Mouse (Mus musculus) kidney, embryonic 14.5 days (tissue): ENCODE measurements around the gene Ptbp1. TPM values are rescaled to one million over a fixed set of nuclear protein-coding genes. Genes with fewer than 3 reads are reported as not detected.

Experiments
- ATAC-seq: fragments of 200-750 bp; cut with Nextera tagmentation; 2 replicates; pipeline ENCODE4 v1.8.0; 2017; ENCODE audit warnings: moderate number of reproducible peaks, mild to moderate bottlenecking, moderate TSS enrichment, moderate library complexity; ENCODE audit not compliant: low FRiP score, low TSS enrichment
- H3K27ac ChIP-seq: fragments of 300-500 bp; sonication (generic); 2 replicates; pipeline ENCODE4 v1.5.1; 2014; ENCODE audit warnings: low read depth, mild to moderate bottlenecking, low read length, moderate library complexity, mixed read lengths
- H3K27me3 ChIP-seq: fragments of 300-500 bp; sonication (generic); 2 replicates; pipeline ENCODE4 v1.6.1; 2014; ENCODE audit warnings: mild to moderate bottlenecking, low read length; ENCODE audit not compliant: control insufficient read depth, insufficient read depth
- H3K36me3 ChIP-seq: fragments of 300-500 bp; sonication (generic); 2 replicates; pipeline ENCODE4 v1.6.1; 2014; ENCODE audit warnings: low read length, mixed read lengths; ENCODE audit not compliant: control insufficient read depth, insufficient read depth
- H3K4me1 ChIP-seq: fragments of 300-500 bp; sonication (generic); 2 replicates; pipeline ENCODE4 v1.6.1; 2014; ENCODE audit warnings: low read length, mixed read lengths; ENCODE audit not compliant: control insufficient read depth, insufficient read depth
- H3K4me2 ChIP-seq: fragments of 300-500 bp; sonication (generic); replicated peaks from 2 replicates; pipeline ENCODE4 v1.6.1; 2014; ENCODE audit warnings: low read depth, mild to moderate bottlenecking, low read length
- H3K4me3 ChIP-seq: fragments of 300-500 bp; sonication (generic); 2 replicates; pipeline ENCODE4 v1.5.1; 2014; ENCODE audit warnings: mild to moderate bottlenecking, low read length
- H3K9ac ChIP-seq: fragments of 300-500 bp; sonication (generic); 2 replicates; pipeline ENCODE4 v1.6.1; 2014; ENCODE audit warnings: low read depth, mild to moderate bottlenecking, low read length, moderate library complexity
- H3K9me3 ChIP-seq: fragments of 300-500 bp; sonication (generic); 2 replicates; pipeline ENCODE4 v1.6.1; 2016; ENCODE audit warnings: low read length; ENCODE audit not compliant: control insufficient read depth
- WGBS: fragments of 180-500 bp; shearing (Covaris S2); extraction: QIAGEN DNeasy Blood & Tissue Kit; methylation state at CpG from one replicate; pipeline ENCODE4 v1.1.7; 2014; 5-methylcytosine and 5-hydroxymethylcytosine counted together
- polyA plus RNA-seq: library from polyadenylated mRNA; unstranded; fragments of >200 nt; fragmentation: Nextera tagmentation; extraction: Ambion mirVana; gene quantifications from 2 replicates; pipeline ENCODE4 v1.2.1, GENCODE M21; 2014

The Ptbp1 gene
- polyA plus RNA-seq, 1 experiment from 2014 or later, result 333 TPM

DNA sequence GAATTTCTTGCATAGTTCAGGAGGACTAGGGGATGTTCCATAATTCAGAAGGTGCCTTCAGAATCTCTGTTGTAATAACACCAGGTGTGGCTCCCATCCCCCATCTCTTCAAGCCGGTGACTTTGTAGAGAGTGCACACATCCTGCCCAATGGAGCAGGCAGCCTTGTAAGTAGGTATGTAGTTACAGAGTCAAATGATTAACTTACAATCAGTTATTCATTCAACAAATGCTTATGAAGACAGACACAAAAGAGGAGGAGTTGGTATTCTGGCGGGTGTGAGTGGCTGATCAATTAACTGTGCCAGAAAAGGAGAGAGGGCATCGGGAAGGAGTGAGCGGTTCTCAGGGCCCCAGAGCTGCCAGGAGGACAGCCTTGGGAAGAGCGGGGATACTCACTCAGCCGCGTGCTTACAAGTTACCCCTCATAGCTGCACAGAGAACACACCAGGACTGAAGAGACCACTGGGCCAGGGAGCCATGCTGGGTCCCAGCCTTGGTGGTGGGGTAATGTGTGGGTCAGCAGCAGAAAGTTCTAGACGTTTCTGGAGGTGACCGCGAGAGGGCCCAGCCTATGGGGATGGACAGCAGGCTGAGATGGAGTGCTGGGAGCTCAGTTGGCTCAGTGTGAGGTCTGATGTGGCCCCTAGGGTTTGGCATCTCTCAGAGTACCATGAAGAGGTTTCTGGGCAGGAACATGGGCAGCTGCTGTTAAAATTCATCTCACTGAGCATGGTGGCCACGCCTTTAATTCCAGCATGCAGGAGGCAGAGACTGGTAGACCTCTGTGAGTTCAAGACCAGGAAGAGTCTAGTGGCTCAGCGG lies 38.3 kb upstream of the Ptbp1 start:
- peak; percentile 34; the same call in 1 of the 2 replicates for ATAC-seq
- 82% methylated on average over 12 of the region's 12 CpGs for WGBS
- Histone ChIP-seq H3K9me3 (no peaks in the 10 kb centered on the region), H3K4me2 (peak overlapping the region; percentile 3; the same call in 1 of the 2 replicates), H3K9ac (no peak overlapping the region), H3K4me1 (peaks cover 18% of the 10 kb centered on the region), H3K4me3 (no peak overlapping the region), H3K36me3 (peaks cover 49% of the 10 kb centered on the region), H3K27ac (peak overlapping the region; percentile 75; the same call in 1 of the 2 replicates), H3K27me3 (no peaks in the 10 kb centered on the region)

DNA sequence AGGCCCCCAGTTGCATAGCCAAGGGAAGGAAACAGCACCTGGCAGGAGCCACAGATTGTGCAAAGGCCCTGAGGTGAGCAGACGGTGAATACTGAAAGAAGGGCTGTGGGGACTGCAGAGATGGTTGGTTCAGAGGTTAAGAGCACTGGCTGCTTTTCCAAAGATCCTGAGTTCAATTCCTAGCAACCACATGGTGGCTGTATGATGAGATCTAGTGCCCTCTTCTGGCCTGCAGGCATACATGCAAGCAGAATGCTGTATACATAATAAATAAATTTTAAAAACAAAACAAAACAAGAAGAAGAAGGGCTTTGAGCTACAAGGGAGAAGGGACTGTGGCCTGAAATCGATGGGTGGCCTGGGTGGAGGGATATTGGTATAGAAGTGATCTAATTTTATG lies 37.1 kb upstream of the Ptbp1 start:
- no peak overlapping the region for H3K27ac ChIP-seq
- H3K27me3 ChIP-seq, result no peaks in the 10 kb centered on the region
- no peaks in the 10 kb centered on the region for H3K9me3 ChIP-seq
- no peak for ATAC-seq
- no peak overlapping the region for H3K4me3 ChIP-seq
- H3K9ac ChIP-seq, result no peak overlapping the region
- WGBS, result 89% methylated on average over 2 of the region's 2 CpGs
- H3K36me3 ChIP-seq, result peaks cover 43% of the 10 kb centered on the region
- H3K4me2 ChIP-seq, result no peak overlapping the region
- H3K4me1 ChIP-seq, result peaks cover 24% of the 10 kb centered on the region

DNA sequence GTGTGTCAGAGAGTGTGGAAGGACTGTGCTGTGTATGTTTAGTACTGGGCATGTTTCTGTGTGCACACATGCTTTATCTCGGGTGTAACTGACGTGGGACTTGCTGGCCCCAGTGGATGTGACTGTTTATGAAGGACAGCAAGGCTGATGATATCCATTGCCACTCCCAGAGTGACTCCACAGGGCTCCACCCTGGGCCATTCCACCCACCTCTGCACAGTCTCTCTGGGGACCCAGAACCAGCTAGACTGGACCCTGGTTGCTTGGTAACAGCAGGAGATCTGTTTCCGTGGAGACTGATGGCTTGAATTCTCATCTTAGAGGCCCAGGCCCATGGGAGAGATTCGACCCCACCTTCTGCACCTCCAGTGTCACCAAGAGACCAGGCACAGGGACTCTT lies 36.0 kb upstream of the Ptbp1 start:
- Histone ChIP-seq H3K4me1 (peaks cover 31% of the 10 kb centered on the region), H3K27ac (no peak overlapping the region), H3K9me3 (no peaks in the 10 kb centered on the region), H3K4me2 (no peak overlapping the region), H3K36me3 (peaks cover 39% of the 10 kb centered on the region), H3K9ac (no peak overlapping the region), H3K4me3 (no peak overlapping the region), H3K27me3 (no peaks in the 10 kb centered on the region)
- ATAC-seq, result no peak
- 75% methylated on average over 4 of the region's 4 CpGs for WGBS

DNA sequence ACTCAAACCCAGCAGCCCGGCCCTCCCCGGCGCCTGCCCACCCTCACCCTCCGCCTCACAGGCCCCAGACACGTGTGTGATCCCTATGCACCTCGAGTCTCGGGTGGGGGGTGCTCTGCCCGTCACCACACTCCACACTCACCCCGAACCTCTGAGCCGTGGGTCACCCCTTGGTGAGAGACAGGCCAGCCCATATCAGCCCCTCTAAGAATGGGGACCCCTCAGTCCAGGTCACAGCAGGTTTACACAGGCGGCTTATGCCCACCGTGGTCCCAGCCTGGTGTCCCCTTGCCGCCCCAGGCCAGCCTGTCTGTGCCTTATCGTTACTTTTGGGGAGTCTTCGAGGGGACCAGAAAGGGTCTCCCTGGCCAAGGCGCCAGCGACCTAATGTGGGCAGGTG lies 34.6 kb upstream of the Ptbp1 start:
- Histone ChIP-seq H3K4me2 (no peak overlapping the region), H3K4me3 (no peak overlapping the region), H3K36me3 (peaks cover 39% of the 10 kb centered on the region), H3K9ac (no peak overlapping the region), H3K9me3 (no peaks in the 10 kb centered on the region), H3K4me1 (peaks cover 35% of the 10 kb centered on the region), H3K27me3 (no peaks in the 10 kb centered on the region), H3K27ac (no peak overlapping the region)
- ATAC-seq, result no peak
- 96% methylated on average over 17 of the region's 17 CpGs for WGBS

DNA sequence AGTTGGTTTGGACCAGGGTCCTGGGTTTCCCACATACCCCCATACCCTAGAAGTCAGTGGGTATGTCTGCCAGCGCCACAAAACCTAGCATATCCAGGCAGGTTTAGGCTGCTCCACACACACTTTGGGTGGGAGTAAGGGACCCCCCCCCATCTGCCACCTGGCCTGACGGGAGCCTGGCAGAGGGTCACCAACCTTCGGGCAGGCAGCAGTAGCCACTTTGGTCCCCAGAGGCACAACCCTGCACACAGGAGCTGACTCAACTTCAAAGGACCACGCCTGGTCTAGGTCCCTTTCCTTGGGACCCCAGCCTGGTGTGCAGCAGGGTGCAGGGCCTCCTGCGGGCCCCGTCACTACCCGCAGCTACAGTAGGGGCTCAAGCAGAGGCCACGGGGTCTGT lies 34.0 kb upstream of the Ptbp1 start:
- Histone ChIP-seq H3K4me1 (peaks cover 31% of the 10 kb centered on the region), H3K4me3 (no peak overlapping the region), H3K27ac (peak overlapping the region; percentile 55; the same call in 1 of the 2 replicates), H3K36me3 (peaks cover 34% of the 10 kb centered on the region), H3K27me3 (no peaks in the 10 kb centered on the region), H3K4me2 (no peak overlapping the region), H3K9ac (no peak overlapping the region), H3K9me3 (no peaks in the 10 kb centered on the region)
- no peak for ATAC-seq
- WGBS, result 79% methylated on average over 8 of the region's 8 CpGs

DNA sequence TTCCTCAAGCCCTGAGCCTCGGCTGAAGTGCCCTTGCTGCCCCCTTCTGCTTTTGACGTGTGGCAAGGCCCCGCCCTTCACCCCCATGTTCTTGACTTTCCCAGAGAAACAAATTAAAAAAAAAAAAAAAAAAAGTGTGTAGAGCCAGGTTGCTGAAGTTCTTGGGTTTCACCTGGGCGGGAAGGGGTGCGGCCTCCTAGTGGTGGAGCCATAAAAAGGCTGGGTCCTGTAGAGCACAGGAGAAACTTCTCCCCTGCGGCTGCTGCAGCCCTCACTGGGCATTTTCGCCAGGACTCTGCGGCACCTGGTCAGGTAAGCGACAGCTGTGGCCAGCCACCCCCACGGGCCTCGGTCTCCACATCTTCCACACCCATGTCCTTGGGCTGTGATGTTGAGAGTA lies 33.4 kb upstream of the Ptbp1 start, which contains the start of gene Misp:
TSS of gene Misp (plus strand) at position 208 of the 400 bp plus-strand sequence.
- Histone ChIP-seq H3K9ac (no peak within 1 kb of the TSS), H3K27ac (peak within 1 kb of the TSS; percentile 63; the same call in 1 of the 2 replicates), H3K4me1 (peaks cover 29% of the 10 kb centered on the region), H3K4me2 (no peak within 1 kb of the TSS), H3K36me3 (peaks cover 29% of the 10 kb centered on the region), H3K9me3 (no peaks in the 10 kb centered on the region), H3K27me3 (no peaks in the 10 kb centered on the region), H3K4me3 (no peak within 1 kb of the TSS)
- 54% methylated on average over 11 of the region's 11 CpGs for WGBS
- ATAC-seq, result no peak

DNA sequence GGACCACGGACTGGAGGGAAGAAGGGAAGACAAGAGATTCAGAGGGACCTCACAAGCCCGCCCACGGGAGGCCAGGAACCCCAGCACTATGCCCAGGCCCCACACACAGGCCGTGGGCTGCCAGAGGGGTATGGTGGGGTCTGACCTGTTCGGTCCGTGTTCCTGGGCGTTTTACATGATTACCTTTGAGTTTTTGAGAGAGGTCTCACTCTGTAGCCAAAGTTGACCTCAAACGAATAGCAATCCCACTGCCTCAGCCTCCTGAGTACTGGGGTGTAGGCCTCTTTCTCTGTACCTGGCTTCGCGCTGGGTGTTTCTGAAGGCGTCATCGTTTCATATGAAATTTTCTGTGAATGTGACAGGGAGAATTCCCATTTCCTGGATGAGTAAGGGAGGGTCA lies 32.5 kb upstream of the Ptbp1 start:
- H3K4me3 ChIP-seq, result no peak overlapping the region
- H3K4me1 ChIP-seq, result peaks cover 26% of the 10 kb centered on the region
- no peak for ATAC-seq
- H3K9me3 ChIP-seq, result no peaks in the 10 kb centered on the region
- peak overlapping the region; percentile 63; the same call in 1 of the 2 replicates for H3K27ac ChIP-seq
- WGBS, result 85% methylated on average over 12 of the region's 12 CpGs
- no peak overlapping the region for H3K4me2 ChIP-seq
- no peaks in the 10 kb centered on the region for H3K27me3 ChIP-seq
- no peak overlapping the region for H3K9ac ChIP-seq
- H3K36me3 ChIP-seq, result peaks cover 25% of the 10 kb centered on the region

DNA sequence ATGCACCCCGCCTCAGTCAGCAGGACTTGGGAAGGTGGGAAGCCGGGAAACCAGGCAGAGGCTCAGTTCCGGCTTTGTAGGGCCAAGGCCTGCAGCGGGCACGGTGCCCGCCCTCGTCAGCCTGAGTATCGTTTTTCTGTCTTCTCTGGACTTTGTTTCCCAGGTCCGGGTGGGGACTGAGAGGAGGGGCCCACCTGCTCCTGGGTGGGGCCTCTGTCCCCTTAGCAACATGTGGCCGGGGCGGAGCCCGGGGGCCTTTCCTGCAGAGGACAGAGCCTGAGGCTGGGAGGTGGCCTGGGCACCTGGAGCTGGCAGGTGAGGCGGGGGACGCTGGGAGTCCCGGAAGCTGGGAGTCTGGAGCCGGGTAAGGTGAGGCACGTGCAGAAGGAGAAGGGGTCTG lies 31.9 kb upstream of the Ptbp1 start:
- peaks cover 21% of the 10 kb centered on the region for H3K36me3 ChIP-seq
- peaks cover 26% of the 10 kb centered on the region for H3K4me1 ChIP-seq
- H3K27ac ChIP-seq, result peak overlapping the region; percentile 63; the same call in 1 of the 2 replicates
- no peaks in the 10 kb centered on the region for H3K9me3 ChIP-seq
- H3K27me3 ChIP-seq, result no peaks in the 10 kb centered on the region
- ATAC-seq, result peak; percentile 68
- H3K4me3 ChIP-seq, result no peak overlapping the region
- WGBS, result 29% methylated on average over 17 of the region's 17 CpGs
- H3K9ac ChIP-seq, result peak overlapping the region; percentile 44
- peak overlapping the region; percentile 25; the same call in 1 of the 2 replicates for H3K4me2 ChIP-seq

DNA sequence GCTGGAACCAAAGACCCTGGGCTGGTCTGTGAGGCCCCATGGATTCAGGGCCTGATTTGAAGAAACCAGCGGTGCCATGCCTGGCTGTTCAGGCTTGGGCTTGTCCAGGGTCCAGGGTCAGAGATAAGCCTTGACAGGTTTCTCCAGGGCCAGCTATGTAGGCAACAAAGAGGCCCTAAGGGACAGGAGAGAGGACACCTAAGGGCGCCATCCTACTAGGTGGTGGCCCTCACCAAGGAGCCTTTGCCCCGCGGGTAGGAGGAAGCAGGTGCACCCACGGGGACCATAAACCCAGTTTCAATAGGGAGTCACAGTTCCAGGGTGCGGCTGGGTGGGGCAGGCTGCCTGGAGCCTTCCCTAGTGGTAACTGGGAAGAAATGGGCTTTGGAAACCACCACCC lies 31.2 kb upstream of the Ptbp1 start:
- Histone ChIP-seq H3K4me3 (no peak overlapping the region), H3K9ac (no peak overlapping the region), H3K27ac (peak overlapping the region; percentile 63; the same call in 1 of the 2 replicates), H3K4me2 (no peak overlapping the region; the same call in 1 of the 2 replicates), H3K4me1 (peaks cover 26% of the 10 kb centered on the region), H3K9me3 (no peaks in the 10 kb centered on the region), H3K27me3 (no peaks in the 10 kb centered on the region), H3K36me3 (peaks cover 18% of the 10 kb centered on the region)
- 73% methylated on average over 6 of the region's 6 CpGs for WGBS
- ATAC-seq, result no peak
